Mouse (Mus musculus) forebrain, embryonic 16.5 days (tissue): ENCODE data around the gene Tmem274. TPM values are rescaled to one million over a fixed set of nuclear protein-coding genes. Genes with fewer than 3 reads are reported as not detected.
"Not testable (repeated sequence)": the region's sequence is repeated elsewhere in the genome, so short reads cannot be mapped to it uniquely, and the experiment has no call there.

Source experiments
- ATAC-seq: fragments of 200-750 bp; cut with Nextera tagmentation; 2 replicates; pipeline ENCODE4 v1.8.0; 2017; ENCODE audit warnings: mild to moderate bottlenecking, moderate library complexity
- H3K27ac ChIP-seq: fragments of 300-500 bp; sonication (generic); 2 replicates; pipeline ENCODE4 v1.5.1; 2014; ENCODE audit warnings: low read length, control low read depth
- H3K27me3 ChIP-seq: fragments of 300-500 bp; sonication (generic); replicated peaks from 2 replicates; pipeline ENCODE4 v1.6.1; 2014; ENCODE audit warnings: low read length; ENCODE audit not compliant: control insufficient read depth, insufficient read depth
- H3K36me3 ChIP-seq: fragments of 300-500 bp; sonication (generic); 2 replicates; pipeline ENCODE4 v1.6.1; 2014; ENCODE audit not compliant: control insufficient read depth, insufficient read depth
- H3K4me1 ChIP-seq: fragments of 300-500 bp; sonication (generic); replicated peaks from 2 replicates; pipeline ENCODE4 v1.6.1; 2014; ENCODE audit warnings: low read length; ENCODE audit not compliant: control insufficient read depth, insufficient read depth
- H3K4me2 ChIP-seq: fragments of 300-500 bp; sonication (generic); 2 replicates; pipeline ENCODE4 v1.6.1; 2014; ENCODE audit warnings: mild to moderate bottlenecking, low read length, control low read depth
- H3K4me3 ChIP-seq: fragments of 300-500 bp; sonication (generic); replicated peaks from 2 replicates; pipeline ENCODE4 v1.5.1; 2014; ENCODE audit warnings: mild to moderate bottlenecking, low read length, control low read depth
- H3K9ac ChIP-seq: fragments of 300-500 bp; sonication (generic); replicated peaks from 2 replicates; pipeline ENCODE4 v1.6.1; 2014; ENCODE audit warnings: low read depth, low read length, control low read depth
- H3K9me3 ChIP-seq: fragments of 300-500 bp; sonication (generic); 2 replicates; pipeline ENCODE4 v1.6.1; 2016; ENCODE audit warnings: low read length; ENCODE audit not compliant: control insufficient read depth
- WGBS: fragments of 180-500 bp; shearing (Covaris S2); extraction: QIAGEN DNeasy Blood & Tissue Kit; methylation state at CpG from one replicate; pipeline ENCODE4 v1.1.7; 2014; 5-methylcytosine and 5-hydroxymethylcytosine counted together
- polyA plus RNA-seq: library from polyadenylated mRNA; unstranded; fragments of >200 nt; fragmentation: Nextera tagmentation; extraction: Ambion mirVana; gene quantifications from 2 replicates; pipeline ENCODE4 v1.2.1, GENCODE M21; 2015

Gene Tmem274
- polyA plus RNA-seq, 1 experiment from 2014 or later: not detected

DNA sequence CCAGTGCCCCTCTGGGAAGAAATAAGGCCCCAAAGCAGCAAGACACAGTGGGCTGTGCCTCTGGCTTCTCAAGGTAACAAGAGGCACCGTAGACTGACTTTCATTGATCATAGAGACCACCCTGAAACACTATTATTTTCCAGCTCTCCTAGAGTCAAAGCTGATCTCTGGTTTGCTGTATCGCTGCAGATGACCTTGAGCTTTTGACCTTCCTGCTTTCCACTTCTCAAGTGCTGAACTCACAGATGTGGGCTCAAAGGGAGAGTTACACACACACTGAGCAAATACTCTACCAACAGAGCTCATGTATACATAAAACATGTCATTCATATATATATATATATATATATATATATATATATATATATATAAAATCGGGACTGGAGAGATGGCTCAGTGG, 26.5 kb upstream of the Tmem274 start:
- no peaks in the 10 kb centered on the region for H3K9me3 ChIP-seq
- WGBS: 78% methylated on average over 3 of the region's 3 CpGs
- H3K36me3 ChIP-seq: no peaks in the 10 kb centered on the region
- H3K4me3 ChIP-seq: no peak overlapping the region
- no peaks in the 10 kb centered on the region for H3K27me3 ChIP-seq
- no peak overlapping the region for H3K9ac ChIP-seq
- H3K4me2 ChIP-seq: no peak overlapping the region
- H3K27ac ChIP-seq: no peak overlapping the region
- no peak for ATAC-seq
- peaks cover 5% of the 10 kb centered on the region for H3K4me1 ChIP-seq

DNA sequence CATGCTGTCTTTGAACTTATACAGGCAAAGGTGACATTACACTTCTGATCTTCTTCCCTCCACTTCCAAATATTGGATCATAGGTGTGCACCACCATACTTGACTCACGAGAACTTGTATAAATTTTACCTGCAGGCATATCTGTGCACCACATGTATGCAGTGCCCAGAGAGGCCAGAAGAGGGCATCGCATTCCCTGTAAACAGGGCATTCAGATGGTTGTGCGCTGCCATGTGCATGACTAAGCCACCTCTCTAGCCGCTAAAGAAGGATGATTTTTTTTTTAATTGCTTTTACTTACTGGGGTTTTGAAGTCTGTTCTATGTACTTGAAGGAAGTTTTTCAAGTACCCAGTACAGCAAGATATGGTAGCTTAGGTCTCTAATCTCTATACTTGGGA, 23.5 kb upstream of the Tmem274 start:
- no peaks in the 10 kb centered on the region for H3K36me3 ChIP-seq
- H3K9ac ChIP-seq: no peak overlapping the region
- H3K27me3 ChIP-seq: no peaks in the 10 kb centered on the region
- 81% methylated on average over 4 of the region's 4 CpGs for WGBS
- no peak overlapping the region for H3K27ac ChIP-seq
- H3K4me1 ChIP-seq: no peaks in the 10 kb centered on the region
- no peaks in the 10 kb centered on the region for H3K9me3 ChIP-seq
- no peak for ATAC-seq
- H3K4me2 ChIP-seq: no peak overlapping the region
- no peak overlapping the region for H3K4me3 ChIP-seq

- ATAC-seq: no peak
- no peak overlapping the region for H3K27ac ChIP-seq
- H3K27me3 ChIP-seq: no peaks in the 10 kb centered on the region
- no peak overlapping the region for H3K9ac ChIP-seq
- no peak overlapping the region for H3K4me3 ChIP-seq
- H3K9me3 ChIP-seq: no peaks in the 10 kb centered on the region
- no peak overlapping the region for H3K4me2 ChIP-seq
- 89% methylated on average over 17 of the region's 17 CpGs for WGBS
- H3K4me1 ChIP-seq: no peaks in the 10 kb centered on the region
- H3K36me3 ChIP-seq: no peaks in the 10 kb centered on the region
Observed at GRCm38 (mm10) chr4:149454263-149454662, 22.9 kb upstream of the Tmem274 start.

GRCm38 (mm10) chr4:149454879-149455278, 22.3 kb upstream of the Tmem274 start, which contains the start of gene Rbp7:
Gene Rbp7 (minus strand): TSS chr4:149454978.
- Histone ChIP-seq H3K4me1 (no peaks in the 10 kb centered on the region), H3K27me3 (no peaks in the 10 kb centered on the region), H3K4me2 (no peak within 1 kb of the TSS), H3K36me3 (no peaks in the 10 kb centered on the region), H3K9me3 (no peaks in the 10 kb centered on the region), H3K27ac (no peak within 1 kb of the TSS), H3K4me3 (no peak within 1 kb of the TSS), H3K9ac (no peak within 1 kb of the TSS)
- 64% methylated on average over 8 of the region's 8 CpGs for WGBS
- ATAC-seq: no peak

DNA sequence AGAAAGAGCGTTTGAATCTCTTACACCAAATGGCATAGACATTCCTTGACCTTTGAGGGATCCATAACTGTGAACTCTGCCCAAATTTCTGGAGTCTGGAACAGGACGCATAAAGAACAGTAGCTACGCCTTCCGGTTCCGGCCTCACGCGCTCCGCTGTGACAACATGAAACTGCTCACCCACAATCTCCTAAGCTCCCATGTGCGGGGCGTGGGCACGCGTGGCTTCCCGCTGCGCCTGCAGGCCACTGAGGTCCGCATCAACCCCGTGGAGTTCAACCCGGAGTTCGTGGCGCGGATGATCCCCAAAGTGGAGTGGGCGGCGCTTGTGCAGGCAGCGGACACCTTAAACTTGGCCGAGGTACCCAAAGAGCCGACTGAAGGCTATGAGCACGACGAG, 20.0 kb upstream of the Tmem274 start:
- not testable (repeated sequence) for H3K9ac ChIP-seq, ATAC-seq, H3K9me3 ChIP-seq, H3K27ac ChIP-seq, H3K4me3 ChIP-seq, H3K27me3 ChIP-seq, H3K4me1 ChIP-seq, H3K36me3 ChIP-seq, H3K4me2 ChIP-seq
- WGBS: 93% methylated on average over 27 of the region's 27 CpGs

- Histone ChIP-seq H3K4me1 (no peaks in the 10 kb centered on the region), H3K36me3 (no peaks in the 10 kb centered on the region), H3K4me2 (no peak overlapping the region), H3K27me3 (no peaks in the 10 kb centered on the region), H3K9ac (no peak overlapping the region), H3K27ac (no peak overlapping the region; the same call in 1 of the 2 replicates), H3K4me3 (no peak overlapping the region), H3K9me3 (no peaks in the 10 kb centered on the region)
- WGBS: 69% methylated on average over 6 of the region's 6 CpGs
- ATAC-seq: no peak
Observed at GRCm38 (mm10) chr4:149457831-149458430, 19.2 kb upstream of the Tmem274 start.

GRCm38 (mm10) chr4:149458526-149458925, 18.7 kb upstream of the Tmem274 start:
- Histone ChIP-seq H3K4me2 (no peak overlapping the region), H3K27ac (no peak overlapping the region), H3K9ac (no peak overlapping the region), H3K27me3 (no peaks in the 10 kb centered on the region), H3K36me3 (no peaks in the 10 kb centered on the region), H3K4me3 (no peak overlapping the region), H3K9me3 (no peaks in the 10 kb centered on the region), H3K4me1 (no peaks in the 10 kb centered on the region)
- 63% methylated on average over 5 of the region's 5 CpGs for WGBS
- ATAC-seq: no peak

DNA sequence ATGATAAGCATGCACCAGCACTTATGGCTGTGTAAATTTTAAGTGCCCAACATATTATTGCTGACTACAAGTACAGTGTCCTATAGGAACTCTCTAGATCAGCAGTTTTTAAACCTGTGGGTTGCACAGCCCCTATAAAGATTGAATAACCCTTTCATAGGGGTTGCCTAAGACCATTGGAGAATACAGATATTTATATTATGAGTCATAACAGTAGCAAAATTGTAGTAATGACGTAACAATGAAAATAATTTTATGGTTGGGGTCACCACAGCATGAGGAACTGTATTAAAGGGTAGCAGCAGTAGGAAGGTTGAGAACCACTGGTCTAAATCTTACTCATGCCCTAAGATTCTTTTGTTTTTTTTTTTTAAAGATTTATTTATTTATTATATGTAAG, 17.8 kb upstream of the Tmem274 start:
- 86% methylated on average over 1 of the region's 1 CpGs for WGBS
- no peak for ATAC-seq
- no peaks in the 10 kb centered on the region for H3K27me3 ChIP-seq
- H3K27ac ChIP-seq: no peak overlapping the region
- H3K9ac ChIP-seq: no peak overlapping the region
- H3K4me2 ChIP-seq: no peak overlapping the region
- no peaks in the 10 kb centered on the region for H3K9me3 ChIP-seq
- H3K4me1 ChIP-seq: no peaks in the 10 kb centered on the region
- H3K4me3 ChIP-seq: no peak overlapping the region
- H3K36me3 ChIP-seq: no peaks in the 10 kb centered on the region

GRCm38 (mm10) chr4:149460475-149460874, 16.7 kb upstream of the Tmem274 start:
- not testable (repeated sequence) for ATAC-seq, H3K4me2 ChIP-seq, H3K27me3 ChIP-seq, H3K9me3 ChIP-seq, H3K9ac ChIP-seq, H3K4me1 ChIP-seq, H3K27ac ChIP-seq, H3K4me3 ChIP-seq, H3K36me3 ChIP-seq
- 93% methylated on average over 2 of the region's 2 CpGs for WGBS
